Mouse (Mus musculus) left cerebral cortex, adult 18-20 months (tissue): ENCODE data around the gene Afg1l. TPM values are rescaled to one million over a fixed set of nuclear protein-coding genes. Genes with fewer than 3 reads are reported as not detected.

Experiments
- DNase-seq, 2 experiments: peaks; one replicate each; pipeline ENCODE4 v3.0.0; 2021 to 2022; ENCODE audit warnings: low spot score in 2 of 2, mixed read lengths in 1 of 2
- total RNA-seq, 2 experiments: library from RNA; stranded (reverse); gene quantifications; 2 replicates each; pipeline ENCODE4 v1.2.3; 2021

The Afg1l gene
- total RNA-seq, 2 experiments from 2014 or later = 11.9 to 12.0 TPM

GRCm38 (mm10) chr10:42480719-42481118, 2.4 kb upstream of the Afg1l start:
- DNase-seq = no peak

- no peak for DNase-seq
These were observed 620 bp downstream of the Afg1l start for GRCm38 (mm10) chr10:42477550-42478340.

GRCm38 (mm10) chr10:42476774-42477475, 1.4 kb downstream of the Afg1l start:
- DNase-seq = no peak

DNA sequence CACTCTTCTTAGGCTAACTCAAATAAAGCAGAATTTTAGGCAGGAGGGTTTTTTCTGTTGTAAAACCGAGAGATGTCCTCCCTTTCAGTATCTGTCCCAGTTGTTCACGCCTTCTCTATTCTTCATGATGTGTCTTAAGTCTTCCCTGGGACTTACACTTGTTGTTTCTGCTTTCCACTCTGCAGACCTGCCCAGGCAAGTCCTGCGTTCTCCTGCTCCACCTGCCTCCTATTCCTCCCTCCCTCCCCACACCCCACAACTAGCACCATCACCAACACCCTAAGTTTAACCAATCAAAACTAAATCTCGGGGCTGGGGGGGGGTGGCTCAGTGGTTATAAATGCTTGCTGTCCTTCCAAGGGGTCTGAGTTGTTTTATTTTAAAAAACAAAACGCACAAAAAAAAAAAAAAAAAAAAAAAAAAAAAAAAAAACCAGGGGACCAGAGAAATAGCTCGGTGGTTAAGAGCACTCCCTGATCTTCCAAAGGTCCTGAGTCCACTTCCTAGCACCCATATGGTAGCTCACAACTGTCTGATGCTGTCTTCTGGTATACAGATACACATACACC, 3.3 kb downstream of the Afg1l start:
- no peak for DNase-seq

- no peak for DNase-seq
These were observed 13.6 kb downstream of the Afg1l start for GRCm38 (mm10) chr10:42464805-42465204.

DNA sequence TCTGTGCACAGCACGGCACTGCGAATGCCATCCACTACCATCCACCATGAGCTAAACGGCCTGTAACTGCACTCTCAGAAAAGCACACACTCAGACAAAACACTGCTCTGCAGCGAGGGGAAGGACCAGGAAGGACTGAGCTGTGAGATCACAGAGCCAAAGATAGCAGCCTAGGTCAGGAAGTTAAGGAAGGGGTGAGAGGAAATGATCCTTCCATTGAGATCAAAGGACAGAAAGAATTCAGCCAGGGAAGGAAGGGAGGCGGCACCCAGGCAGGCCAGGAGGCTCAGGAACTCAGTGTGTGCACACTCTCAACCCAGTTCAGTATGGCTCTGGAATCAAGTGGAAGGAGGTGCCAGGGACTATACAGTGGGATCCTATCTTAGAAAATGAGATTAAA, 14.1 kb downstream of the Afg1l start:
- DNase-seq = no peak

GRCm38 (mm10) chr10:42457557-42458191, 20.7 kb downstream of the Afg1l start:
- DNase-seq = no peak

- DNase-seq = no peak
These were observed 22.4 kb downstream of the Afg1l start for GRCm38 (mm10) chr10:42455981-42456380.

GRCm38 (mm10) chr10:42454690-42455089, 23.7 kb downstream of the Afg1l start:
- no peak for DNase-seq

GRCm38 (mm10) chr10:42454266-42454665, 24.1 kb downstream of the Afg1l start:
- DNase-seq = no peak

DNA sequence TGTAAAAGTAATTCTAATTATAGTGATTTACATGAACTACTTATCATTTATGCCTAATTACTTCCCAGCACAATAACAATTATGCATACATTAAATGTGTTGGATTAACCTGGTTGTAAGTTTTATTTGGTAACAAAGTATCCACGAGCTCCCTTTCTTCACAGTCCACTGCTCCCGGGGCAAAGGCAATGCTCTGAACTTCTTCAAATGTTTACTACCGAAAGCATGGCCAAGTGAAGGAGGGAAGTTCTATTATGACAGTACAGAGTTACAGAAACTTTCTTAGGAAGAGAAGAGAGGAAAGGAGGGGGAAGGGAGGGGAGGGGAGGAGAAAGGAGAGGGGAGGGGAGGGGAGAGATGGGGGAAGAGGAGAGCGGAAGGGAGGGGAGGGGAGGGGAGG, 28.7 kb downstream of the Afg1l start:
- DNase-seq = no peak

DNA sequence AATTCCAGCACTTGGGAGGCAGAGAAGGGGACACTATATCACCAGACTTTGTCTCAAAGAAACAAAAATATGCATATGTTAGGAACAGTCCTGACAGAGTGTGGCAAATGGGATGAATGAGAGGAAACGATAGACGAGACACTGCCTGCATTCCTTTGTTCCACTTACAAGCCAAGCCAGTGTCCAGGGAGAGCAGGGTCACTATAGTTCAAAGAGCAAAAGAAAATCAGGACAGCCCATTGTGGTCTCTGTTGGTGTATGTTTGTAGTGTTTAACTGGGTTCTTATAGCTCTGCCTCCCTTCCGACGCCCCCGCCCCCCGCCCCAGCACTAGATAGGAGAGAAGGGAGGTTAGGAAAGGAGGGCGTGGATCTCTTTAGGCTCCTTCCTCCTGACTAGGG, 30.0 kb downstream of the Afg1l start:
- DNase-seq = no peak

GRCm38 (mm10) chr10:42446145-42446544, 32.2 kb downstream of the Afg1l start:
- peak in 1 of 2 experiments; percentile 18 for DNase-seq

DNA sequence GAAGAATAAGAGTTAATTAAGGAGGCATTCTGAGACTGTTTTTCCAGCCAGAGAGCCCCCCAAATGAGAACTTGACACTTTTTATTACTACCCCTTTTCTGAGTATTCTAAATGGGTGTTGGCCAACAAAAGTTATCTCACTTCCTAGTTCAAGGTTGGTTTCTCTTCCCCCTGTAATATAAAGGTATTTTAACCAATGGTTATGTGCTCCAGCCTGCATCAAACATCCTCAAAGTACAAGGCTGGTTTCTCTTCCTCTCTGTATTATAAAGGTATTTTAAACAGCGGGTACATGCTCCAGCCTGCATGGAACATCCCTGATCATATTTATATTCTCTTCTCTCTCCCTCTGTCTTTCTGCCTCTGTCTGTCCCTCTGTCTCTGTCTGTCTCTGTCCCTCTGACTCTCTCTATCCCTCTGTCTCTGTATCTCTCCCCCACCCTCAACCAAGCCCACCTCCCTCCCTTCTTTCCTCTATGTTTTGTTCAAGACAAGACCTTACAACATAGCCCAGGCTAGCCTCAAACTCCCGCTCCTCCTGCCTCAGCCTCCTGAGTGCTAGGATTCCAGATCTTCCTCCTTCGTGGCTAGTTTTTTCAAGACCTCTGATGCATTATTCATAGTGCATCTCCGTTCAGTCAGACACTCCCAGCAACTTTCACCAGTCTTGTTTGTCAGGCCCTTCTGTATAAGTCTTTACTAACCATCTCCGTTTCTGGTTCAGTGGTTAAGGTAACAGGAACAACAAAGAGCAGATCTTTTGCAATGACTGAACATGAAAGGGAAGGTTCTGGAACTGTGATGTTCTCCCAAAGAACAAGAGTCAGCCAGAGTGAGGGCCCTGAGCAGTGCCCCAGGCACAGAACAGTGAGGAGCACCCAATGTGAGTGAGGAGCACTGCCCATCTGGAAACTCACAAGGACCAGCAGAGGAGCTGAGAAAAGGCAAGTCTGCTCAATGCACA, 41.2 kb downstream of the Afg1l start:
- no peak for DNase-seq

- DNase-seq = no peak
These were observed 60.7 kb downstream of the Afg1l start for GRCm38 (mm10) chr10:42417530-42418174.

- no peak for DNase-seq
These were observed 62.4 kb downstream of the Afg1l start for GRCm38 (mm10) chr10:42415821-42416470.

DNA sequence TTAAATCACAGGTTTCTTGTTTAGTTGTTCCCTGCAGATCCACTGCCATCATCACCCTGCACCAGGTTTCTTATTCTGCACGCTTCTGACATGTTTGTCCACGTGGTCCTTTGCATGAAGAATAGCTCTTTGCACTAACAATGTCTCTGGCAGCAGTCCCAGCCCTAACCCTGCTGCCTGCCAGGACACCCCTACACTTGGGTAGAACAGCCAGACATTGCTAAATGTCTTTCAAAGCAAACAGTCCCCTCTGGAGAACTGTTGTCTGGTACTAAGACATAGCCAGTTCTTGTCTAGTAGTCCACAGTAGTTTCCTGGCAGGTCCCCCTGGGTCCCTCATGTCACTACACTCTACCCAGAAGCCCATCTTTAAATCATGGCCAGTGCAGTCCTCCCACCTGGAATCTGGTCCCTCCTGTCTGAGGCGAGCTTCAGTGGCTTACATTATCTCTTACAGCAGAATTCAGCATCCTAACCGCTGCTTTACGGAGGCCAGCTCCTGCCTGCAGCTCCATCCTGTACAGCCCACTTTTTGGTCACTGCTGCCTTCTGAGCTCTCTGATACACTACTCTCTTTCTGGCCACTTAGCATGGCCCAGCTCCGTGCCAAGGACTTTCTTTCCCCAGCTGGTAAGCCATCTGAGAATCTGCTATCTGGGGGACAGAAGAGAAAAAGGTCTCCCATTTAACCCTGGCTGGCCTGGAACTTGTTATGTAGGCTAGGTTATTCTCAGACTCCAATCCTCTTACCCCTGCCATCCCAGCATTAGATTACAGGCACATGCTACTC, 67.4 kb downstream of the Afg1l start:
- DNase-seq = no peak

DNA sequence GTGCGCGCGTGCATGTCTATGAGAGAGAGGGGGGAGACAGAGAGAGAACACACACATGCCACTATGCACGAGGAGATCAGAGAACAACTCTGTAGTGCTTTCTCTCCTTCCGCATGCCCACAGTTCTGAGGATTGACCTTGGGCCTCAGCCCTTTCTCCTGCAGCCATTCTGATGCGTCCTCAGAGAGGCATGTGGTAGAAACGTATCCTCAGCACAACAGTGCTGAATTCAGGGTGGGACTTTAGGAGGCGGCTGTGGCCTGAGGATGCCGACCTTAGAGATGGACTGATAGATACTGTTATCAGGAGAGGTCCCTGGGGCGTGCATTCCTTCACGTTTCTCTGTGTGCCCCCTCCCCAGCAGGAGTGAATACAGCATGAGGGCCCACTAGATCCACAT, 87.9 kb downstream of the Afg1l start:
- DNase-seq = no peak

- no peak for DNase-seq
These were observed 90.2 kb downstream of the Afg1l start for GRCm38 (mm10) chr10:42388181-42388580.
